Mouse (Mus musculus) lung, adult 2 months (tissue): ENCODE results near the gene Ak2. TPM values are rescaled to one million over a fixed set of nuclear protein-coding genes. Genes with fewer than 3 reads are reported as not detected.

Experiments
- DNase-seq: peaks from one replicate; pipeline ENCODE4 v3.0.0; 2022
- H3K4me1 ChIP-seq: fragments of 200-500 bp; 2 replicates; pipeline ENCODE4 v1.6.1; 2011; ENCODE audit warnings: low read length; ENCODE audit not compliant: control insufficient read depth, insufficient read depth
- H3K4me3 ChIP-seq: fragments of 200-500 bp; replicated peaks from 2 replicates; pipeline ENCODE3; 2011; ENCODE audit warnings: low read depth, mild to moderate bottlenecking, control low read depth, low read length; ENCODE audit errors: extremely low read depth
- CTCF ChIP-seq: fragments of 200-500 bp; IDR thresholded peaks from 2 replicates; pipeline ENCODE4 v1.5.1; 2011; ENCODE audit warnings: mild to moderate bottlenecking, low read length, control low read depth; ENCODE audit not compliant: insufficient read depth
- POLR2A ChIP-seq: fragments of 200-500 bp; IDR thresholded peaks from 2 replicates; pipeline ENCODE4 v1.6.1; 2011; ENCODE audit warnings: low read depth, mild to moderate bottlenecking, control low read depth, low read length, borderline replicate concordance; ENCODE audit errors: extremely low read depth
- WGBS: fragments of 180-500 bp; shearing (Covaris S2); methylation state at CpG from one replicate; pipeline ENCODE4 v1.1.7; 2018; 5-methylcytosine and 5-hydroxymethylcytosine counted together
- polyA plus RNA-seq: library from polyadenylated mRNA; depleted of rRNA; stranded (reverse); fragments of >200 nt; gene quantifications from 2 replicates; pipeline ENCODE4 v1.2.3, GENCODE M21; 2012

The Ak2 gene
- polyA plus RNA-seq, 1 experiment, result 24.2 TPM

DNA sequence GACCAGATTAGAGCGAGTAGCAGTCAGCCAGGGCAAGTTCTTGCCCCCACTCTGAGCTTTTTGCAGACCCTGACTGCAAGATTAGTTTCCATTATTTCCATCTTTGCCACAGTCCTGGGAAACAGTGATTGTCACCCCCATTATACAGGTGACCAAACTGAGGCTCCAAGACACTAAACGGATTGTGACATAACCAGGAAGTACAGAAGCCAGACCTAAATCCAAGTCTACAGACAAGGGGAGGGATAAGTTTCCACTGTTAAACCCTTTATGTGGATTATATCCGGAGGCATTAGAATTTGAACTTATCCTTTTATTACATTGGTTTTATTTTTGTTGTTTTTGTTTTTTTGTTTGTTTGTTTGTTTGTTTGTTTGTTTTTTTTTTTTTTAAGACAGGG, 42.5 kb downstream of the Ak2 start:
- peaks cover 19% of the 10 kb centered on the region for H3K4me1 ChIP-seq
- no peak overlapping the region for H3K4me3 ChIP-seq
- TF ChIP-seq CTCF (no peak), POLR2A (no peak)
- no peak for DNase-seq
- 85% methylated on average over 3 of the region's 3 CpGs for WGBS

GRCm38 (mm10) chr4:129034706-129035660, 43.2 kb downstream of the Ak2 start:
- no peak overlapping the region for H3K4me3 ChIP-seq
- peaks cover 19% of the 10 kb centered on the region for H3K4me1 ChIP-seq
- WGBS, result 33% methylated on average over 13 of the region's 13 CpGs
- DNase-seq, result peak; percentile 65
- 0 out of 2 replicates have a peak, but pooled peaks have one; percentile 27 for TF ChIP-seq POLR2A
- no peak for TF ChIP-seq CTCF

GRCm38 (mm10) chr4:129035851-129036445, 44.2 kb downstream of the Ak2 start:
- DNase-seq, result no peak
- TF ChIP-seq CTCF (no peak), POLR2A (no peak)
- H3K4me3 ChIP-seq, result no peak overlapping the region
- peaks cover 19% of the 10 kb centered on the region for H3K4me1 ChIP-seq
- WGBS, result 53% methylated on average over 7 of the region's 7 CpGs

DNA sequence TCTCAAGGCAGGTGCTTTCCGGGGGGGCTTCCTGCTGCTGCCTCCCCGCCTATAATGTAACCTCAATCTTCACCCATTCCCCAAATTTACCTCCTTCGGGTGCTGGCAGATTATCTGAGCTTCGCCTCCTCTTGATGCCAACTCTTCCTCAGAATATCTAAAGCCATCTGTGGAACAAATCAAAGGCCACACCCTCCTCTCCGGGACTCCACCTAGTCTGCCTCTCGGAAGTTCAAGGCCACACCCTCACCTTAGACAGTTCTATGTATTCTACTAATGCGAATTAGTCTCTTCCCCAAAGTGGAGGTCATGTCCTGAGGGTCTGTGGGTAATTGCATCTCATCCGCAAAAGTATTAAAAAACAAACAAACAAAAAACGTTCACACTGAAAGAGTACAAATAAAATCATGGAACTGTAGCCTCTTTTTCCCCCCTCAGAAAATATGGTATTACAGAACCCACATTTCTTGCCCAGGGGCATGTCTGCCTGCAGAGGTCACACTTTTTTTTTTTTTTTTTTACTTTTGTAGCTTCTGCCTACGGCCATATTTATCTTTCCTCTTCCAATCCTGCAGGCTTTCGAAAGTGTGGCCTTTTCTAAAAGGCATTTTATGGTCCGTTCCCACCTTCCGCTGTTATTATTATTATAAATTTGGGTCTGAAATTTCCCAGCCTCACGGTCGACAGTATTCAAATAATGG, 56.1 kb downstream of the Ak2 start:
- H3K4me3 ChIP-seq, result no peak overlapping the region
- no peak for TF ChIP-seq POLR2A
- no peak for TF ChIP-seq CTCF
- DNase-seq, result no peak
- H3K4me1 ChIP-seq, result no peaks in the 10 kb centered on the region; the same call in none of the 2 replicates
- whole genome bisulfite sequencing, result 22% methylated on average over 15 of the region's 15 CpGs

- Histone ChIP-seq H3K4me3 (peak overlapping the region; percentile 54), H3K4me1 (no peaks in the 10 kb centered on the region; the same call in none of the 2 replicates)
- DNase-seq, result peak; percentile 61
- TF ChIP-seq CTCF (no peak), POLR2A (no peak)
- WGBS, result under 1% methylated on average over 52 of the region's 52 CpGs
These were observed 56.9 kb downstream of the Ak2 start for GRCm38 (mm10) chr4:129048501-129049305.

DNA sequence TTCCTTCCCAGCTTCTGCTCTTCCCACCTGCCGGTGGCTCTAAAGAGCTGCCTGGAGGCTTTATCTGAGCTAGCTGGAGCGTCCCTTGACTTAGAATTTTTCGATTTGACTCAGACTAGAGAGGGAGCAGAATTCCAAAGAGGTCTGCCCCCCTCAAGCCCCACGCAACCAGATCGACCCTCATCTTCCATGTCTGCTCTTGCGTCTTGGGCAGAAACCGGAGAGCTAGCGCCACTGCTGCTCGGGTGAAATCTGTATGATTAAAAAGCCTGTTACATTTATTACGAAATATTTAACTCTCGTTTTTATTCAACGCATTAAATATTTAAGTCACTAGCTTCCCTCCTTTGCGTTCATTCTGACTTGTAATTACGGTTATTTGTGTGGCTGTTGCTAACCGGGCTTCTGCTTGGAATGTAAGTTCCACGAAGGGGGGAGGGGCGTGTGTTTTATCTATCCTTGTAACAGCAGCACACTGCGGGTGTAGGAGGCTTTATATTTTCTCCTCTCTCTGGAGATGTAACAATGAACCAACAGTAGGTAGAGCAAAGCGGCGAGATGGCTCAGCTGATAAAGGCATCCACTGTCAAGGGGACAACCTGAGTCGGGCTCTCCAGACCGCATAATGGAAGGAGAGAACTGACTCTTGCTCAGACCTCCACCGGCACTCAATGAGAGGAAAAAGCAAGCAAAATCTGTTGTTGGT, 57.7 kb downstream of the Ak2 start:
- no peak for TF ChIP-seq POLR2A
- TF ChIP-seq CTCF, result no peak
- 8% methylated on average over 23 of the region's 23 CpGs for WGBS
- peak overlapping the region; percentile 54 for H3K4me3 ChIP-seq
- H3K4me1 ChIP-seq, result no peaks in the 10 kb centered on the region; the same call in none of the 2 replicates
- DNase-seq, result no peak

DNA sequence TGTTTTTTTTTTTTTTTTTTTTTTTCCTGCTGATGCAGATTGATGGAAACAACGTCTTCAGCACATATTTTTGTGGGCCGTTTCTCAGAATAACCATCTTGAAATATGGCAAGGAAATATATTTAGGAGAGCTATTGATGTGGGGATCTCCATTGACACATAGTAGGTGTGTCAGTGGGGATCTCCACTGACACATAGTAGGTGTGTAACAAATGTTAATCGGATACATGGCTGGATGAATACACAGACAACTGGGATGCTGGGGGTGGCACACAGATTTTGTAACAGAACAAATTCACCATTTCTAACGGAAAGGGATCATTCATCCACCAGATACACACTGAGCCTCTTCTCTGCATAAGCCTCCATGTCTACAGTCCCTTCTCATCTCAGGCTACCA, 58.6 kb downstream of the Ak2 start:
- 63% methylated on average over 4 of the region's 4 CpGs for WGBS
- H3K4me1 ChIP-seq, result no peaks in the 10 kb centered on the region; the same call in none of the 2 replicates
- TF ChIP-seq CTCF (no peak), POLR2A (no peak)
- no peak for DNase-seq
- H3K4me3 ChIP-seq, result no peak overlapping the region

- DNase-seq, result no peak
- Histone ChIP-seq H3K4me3 (no peak overlapping the region), H3K4me1 (no peaks in the 10 kb centered on the region; the same call in none of the 2 replicates)
- 70% methylated on average over 6 of the region's 6 CpGs for WGBS
- TF ChIP-seq POLR2A, result no peak
These were observed 59.2 kb downstream of the Ak2 start for GRCm38 (mm10) chr4:129050901-129051417.
